Mouse (Mus musculus): ENCODE data around the gene Cdkal1. TPM values are rescaled to one million over a fixed set of nuclear protein-coding genes. Genes with fewer than 3 reads are reported as not detected.

Cdkal1 gene
- total RNA-seq, 1 experiment, result 20.8 TPM

DNA sequence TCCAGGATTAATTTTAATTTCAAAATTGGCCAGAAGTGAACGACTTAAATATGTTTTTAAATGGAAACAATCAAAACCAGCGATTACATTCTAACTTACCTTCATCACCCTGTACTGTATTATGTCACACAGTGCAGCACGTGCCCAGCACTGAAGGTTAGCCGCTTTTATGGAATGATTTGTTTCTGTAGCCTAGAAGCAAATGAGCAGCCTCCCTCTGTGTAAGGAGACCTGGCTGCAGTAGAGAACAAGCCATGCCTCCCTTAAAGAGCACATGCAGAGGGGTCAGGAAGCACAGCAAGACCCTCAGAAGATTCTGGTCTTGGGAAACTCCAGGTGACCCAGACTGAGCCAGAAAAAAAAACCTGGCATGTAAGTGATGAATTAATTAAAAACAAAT is 459.8 kb downstream of the Cdkal1 start:
- in situ Hi-C loops (cut with MboI; ENCODE audit: low sequenced_read_pairs in 2 of 2, unreplicated experiment in 2 of 2), result no loop called here
- Histone ChIP-seq H3K4me3 (ENCODE audit: insufficient read depth in 1 of 2, low read depth in 1 of 2, low read length in 2 of 2, poor library complexity in 1 of 2, severe bottlenecking in 1 of 2) (no peak overlapping the region), H3K27ac (ENCODE audit: insufficient read depth, low read depth, low read length, poor library complexity, severe bottlenecking) (no peak overlapping the region), H3K36me3 (ENCODE audit: control insufficient read depth, insufficient read depth, low read length, poor library complexity, severe bottlenecking) (no peaks in the 10 kb centered on the region), H3K9me3 (ENCODE audit: control insufficient read depth, insufficient read depth, low read depth, low read length) (no peaks in the 10 kb centered on the region), H3K9ac (ENCODE audit: insufficient read depth, low read depth, low read length, poor library complexity, severe bottlenecking) (no peak overlapping the region), H3K4me1 (ENCODE audit: control insufficient read depth in 2 of 2, insufficient read depth in 2 of 2, low read length in 2 of 2, poor library complexity in 1 of 2) (no peaks in the 10 kb centered on the region)
- DNase-seq (ENCODE audit: low read depth, low spot score), result no peak
- TF ChIP-seq ZC3H11A (IDR thresholded peaks at IDR 0.05; ENCODE audit: borderline replicate concordance, low read depth, low read length), result no peak
- no peak for TF ChIP-seq HCFC1 (IDR thresholded peaks at IDR 0.05; ENCODE audit: borderline replicate concordance, insufficient read depth, low read length)
- TF ChIP-seq ZNF384 (IDR thresholded peaks at IDR 0.05; ENCODE audit: low read depth, low read length), result no peak
- TF ChIP-seq CHD2 (IDR thresholded peaks at IDR 0.05; ENCODE audit: low read depth, low read length), result no peak
- no peak for TF ChIP-seq MAFK (IDR thresholded peaks at IDR 0.05; ENCODE audit: insufficient read depth, low read depth, low read length)

DNA sequence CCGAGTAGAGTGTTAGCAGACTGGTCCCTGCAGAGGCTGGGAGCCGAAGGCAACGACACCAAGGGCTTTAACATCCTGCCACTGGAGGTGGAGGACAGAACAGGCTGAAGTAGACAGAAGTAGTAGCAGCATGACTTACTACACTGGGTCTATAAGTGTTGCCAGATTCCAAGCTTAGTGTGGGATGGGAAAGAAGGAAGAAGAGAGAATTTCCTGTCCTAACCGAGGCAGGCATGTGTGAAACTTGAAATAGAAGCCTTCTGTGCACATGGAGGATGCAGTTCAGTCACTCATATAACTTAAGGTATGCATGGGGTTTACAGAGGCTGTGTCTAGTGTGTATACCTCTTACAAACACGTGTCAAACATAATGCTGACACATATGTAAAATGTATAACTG is 465.4 kb downstream of the Cdkal1 start:
- no peak overlapping the region for H3K4me3 ChIP-seq (ENCODE audit: insufficient read depth in 1 of 2, low read depth in 1 of 2, low read length in 2 of 2, poor library complexity in 1 of 2, severe bottlenecking in 1 of 2)
- H3K36me3 ChIP-seq (ENCODE audit: control insufficient read depth, insufficient read depth, low read length, poor library complexity, severe bottlenecking), result no peaks in the 10 kb centered on the region
- TF ChIP-seq ZC3H11A (IDR thresholded peaks at IDR 0.05; ENCODE audit: borderline replicate concordance, low read depth, low read length) (no peak), HCFC1 (IDR thresholded peaks at IDR 0.05; ENCODE audit: borderline replicate concordance, insufficient read depth, low read length) (no peak), ZNF384 (IDR thresholded peaks at IDR 0.05; ENCODE audit: low read depth, low read length) (no peak), CHD2 (IDR thresholded peaks at IDR 0.05; ENCODE audit: low read depth, low read length) (no peak), MAFK (IDR thresholded peaks at IDR 0.05; ENCODE audit: insufficient read depth, low read depth, low read length) (no peak)
- no peak for DNase-seq (ENCODE audit: low read depth, low spot score)
- H3K27ac ChIP-seq (ENCODE audit: insufficient read depth, low read depth, low read length, poor library complexity, severe bottlenecking), result no peak overlapping the region
- no peak overlapping the region for H3K9ac ChIP-seq (ENCODE audit: insufficient read depth, low read depth, low read length, poor library complexity, severe bottlenecking)
- H3K4me1 ChIP-seq (ENCODE audit: control insufficient read depth in 2 of 2, insufficient read depth in 2 of 2, low read length in 2 of 2, poor library complexity in 1 of 2), result no peaks in the 10 kb centered on the region
- no peaks in the 10 kb centered on the region for H3K9me3 ChIP-seq (ENCODE audit: control insufficient read depth, insufficient read depth, low read depth, low read length)
- in situ Hi-C loops (cut with MboI; ENCODE audit: low sequenced_read_pairs in 2 of 2, unreplicated experiment in 2 of 2), result no loop called here

- no peak for DNase-seq (ENCODE audit: low read depth, low spot score)
- Histone ChIP-seq H3K4me3 (ENCODE audit: insufficient read depth in 1 of 2, low read depth in 1 of 2, low read length in 2 of 2, poor library complexity in 1 of 2, severe bottlenecking in 1 of 2) (no peak overlapping the region), H3K9ac (ENCODE audit: insufficient read depth, low read depth, low read length, poor library complexity, severe bottlenecking) (no peak overlapping the region), H3K4me1 (ENCODE audit: control insufficient read depth in 2 of 2, insufficient read depth in 2 of 2, low read length in 2 of 2, poor library complexity in 1 of 2) (no peaks in the 10 kb centered on the region), H3K36me3 (ENCODE audit: control insufficient read depth, insufficient read depth, low read length, poor library complexity, severe bottlenecking) (no peaks in the 10 kb centered on the region), H3K27ac (ENCODE audit: insufficient read depth, low read depth, low read length, poor library complexity, severe bottlenecking) (no peak overlapping the region), H3K9me3 (ENCODE audit: control insufficient read depth, insufficient read depth, low read depth, low read length) (no peaks in the 10 kb centered on the region)
- in situ Hi-C loops (cut with MboI; ENCODE audit: low sequenced_read_pairs in 2 of 2, unreplicated experiment in 2 of 2), result no loop called here
- no peak for TF ChIP-seq ZC3H11A (IDR thresholded peaks at IDR 0.05; ENCODE audit: borderline replicate concordance, low read depth, low read length)
- TF ChIP-seq ZNF384 (IDR thresholded peaks at IDR 0.05; ENCODE audit: low read depth, low read length), result no peak
- TF ChIP-seq CHD2 (IDR thresholded peaks at IDR 0.05; ENCODE audit: low read depth, low read length), result no peak
- TF ChIP-seq HCFC1 (IDR thresholded peaks at IDR 0.05; ENCODE audit: borderline replicate concordance, insufficient read depth, low read length), result no peak
- no peak for TF ChIP-seq MAFK (IDR thresholded peaks at IDR 0.05; ENCODE audit: insufficient read depth, low read depth, low read length)
These were observed 466.6 kb downstream of the Cdkal1 start for GRCm38 (mm10) chr13:29388918-29389317.

- Histone ChIP-seq H3K4me3 (ENCODE audit: insufficient read depth in 1 of 2, low read depth in 1 of 2, low read length in 2 of 2, poor library complexity in 1 of 2, severe bottlenecking in 1 of 2) (no peak overlapping the region), H3K36me3 (ENCODE audit: control insufficient read depth, insufficient read depth, low read length, poor library complexity, severe bottlenecking) (no peaks in the 10 kb centered on the region), H3K9me3 (ENCODE audit: control insufficient read depth, insufficient read depth, low read depth, low read length) (no peaks in the 10 kb centered on the region), H3K27ac (ENCODE audit: insufficient read depth, low read depth, low read length, poor library complexity, severe bottlenecking) (no peak overlapping the region), H3K9ac (ENCODE audit: insufficient read depth, low read depth, low read length, poor library complexity, severe bottlenecking) (no peak overlapping the region), H3K4me1 (ENCODE audit: control insufficient read depth in 2 of 2, insufficient read depth in 2 of 2, low read length in 2 of 2, poor library complexity in 1 of 2) (no peaks in the 10 kb centered on the region)
- no peak for TF ChIP-seq HCFC1 (IDR thresholded peaks at IDR 0.05; ENCODE audit: borderline replicate concordance, insufficient read depth, low read length)
- no peak for TF ChIP-seq MAFK (IDR thresholded peaks at IDR 0.05; ENCODE audit: insufficient read depth, low read depth, low read length)
- TF ChIP-seq CHD2 (IDR thresholded peaks at IDR 0.05; ENCODE audit: low read depth, low read length), result no peak
- no peak for TF ChIP-seq ZC3H11A (IDR thresholded peaks at IDR 0.05; ENCODE audit: borderline replicate concordance, low read depth, low read length)
- TF ChIP-seq ZNF384 (IDR thresholded peaks at IDR 0.05; ENCODE audit: low read depth, low read length), result no peak
- in situ Hi-C loops (cut with MboI; ENCODE audit: low sequenced_read_pairs in 2 of 2, unreplicated experiment in 2 of 2), result no loop called here
- no peak for DNase-seq (ENCODE audit: low read depth, low spot score)
These were observed 477.9 kb downstream of the Cdkal1 start for GRCm38 (mm10) chr13:29377572-29377971.

DNA sequence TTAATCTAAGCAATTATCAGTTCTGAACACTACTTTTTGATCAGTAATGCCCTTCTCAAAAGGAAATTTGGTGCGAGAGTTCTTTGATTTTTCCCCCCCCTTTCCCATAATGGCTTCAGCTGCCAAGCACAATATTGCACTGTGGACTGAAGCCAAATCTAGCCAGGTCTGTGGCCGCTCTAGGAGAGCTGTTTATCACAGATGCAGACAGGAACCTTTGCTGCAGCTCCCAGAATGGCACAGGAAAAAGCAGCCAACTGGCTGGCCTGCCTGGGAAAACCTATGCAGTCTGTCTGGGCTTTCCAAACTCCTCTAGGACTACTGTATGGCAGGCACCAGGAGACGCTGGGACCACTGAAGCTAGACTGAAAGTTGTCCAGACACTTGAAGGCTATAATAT is 483.6 kb downstream of the Cdkal1 start:
- H3K9ac ChIP-seq (ENCODE audit: insufficient read depth, low read depth, low read length, poor library complexity, severe bottlenecking), result no peak overlapping the region
- in situ Hi-C loops (cut with MboI; ENCODE audit: low sequenced_read_pairs in 2 of 2, unreplicated experiment in 2 of 2), result no loop called here
- H3K36me3 ChIP-seq (ENCODE audit: control insufficient read depth, insufficient read depth, low read length, poor library complexity, severe bottlenecking), result no peaks in the 10 kb centered on the region
- TF ChIP-seq ZC3H11A (IDR thresholded peaks at IDR 0.05; ENCODE audit: borderline replicate concordance, low read depth, low read length) (no peak), ZNF384 (IDR thresholded peaks at IDR 0.05; ENCODE audit: low read depth, low read length) (no peak), MAFK (IDR thresholded peaks at IDR 0.05; ENCODE audit: insufficient read depth, low read depth, low read length) (no peak), CHD2 (IDR thresholded peaks at IDR 0.05; ENCODE audit: low read depth, low read length) (no peak), HCFC1 (IDR thresholded peaks at IDR 0.05; ENCODE audit: borderline replicate concordance, insufficient read depth, low read length) (no peak)
- no peaks in the 10 kb centered on the region for H3K9me3 ChIP-seq (ENCODE audit: control insufficient read depth, insufficient read depth, low read depth, low read length)
- no peak overlapping the region for H3K27ac ChIP-seq (ENCODE audit: insufficient read depth, low read depth, low read length, poor library complexity, severe bottlenecking)
- peaks cover 3 to 4% of the 10 kb centered on the region in 2 experiments; a peak in 3 of 4 replicates for H3K4me1 ChIP-seq (ENCODE audit: control insufficient read depth in 2 of 2, insufficient read depth in 2 of 2, low read length in 2 of 2, poor library complexity in 1 of 2)
- no peak for DNase-seq (ENCODE audit: low read depth, low spot score)
- no peak overlapping the region for H3K4me3 ChIP-seq (ENCODE audit: insufficient read depth in 1 of 2, low read depth in 1 of 2, low read length in 2 of 2, poor library complexity in 1 of 2, severe bottlenecking in 1 of 2)

Measured in ES-E14 (cell line).